Mouse (Mus musculus): ENCODE results near the gene Arpc1b. TPM values are rescaled to one million over a fixed set of nuclear protein-coding genes. Genes with fewer than 3 reads are reported as not detected.

Arpc1b gene
- polyA plus RNA-seq, 1 experiment from 2014 or later, result 50.3 TPM

- H3K4me1 ChIP-seq (ENCODE audit: control insufficient read depth, insufficient read depth, low read length), result no peaks in the 10 kb centered on the region
- DNase-seq (ENCODE audit: low spot score) (no peak), ATAC-seq (no peak)
- H3K27me3 ChIP-seq (replicated peaks; ENCODE audit: control insufficient read depth, insufficient read depth, low read length), result no peaks in the 10 kb centered on the region
- no peak overlapping the region for H3K9ac ChIP-seq (ENCODE audit: low read length)
- no peaks in the 10 kb centered on the region for H3K9me3 ChIP-seq (replicated peaks; ENCODE audit: control insufficient read depth, low read length)
- H3K4me3 ChIP-seq (ENCODE audit: low read depth, low read length), result no peak overlapping the region
- no peak overlapping the region for H3K4me2 ChIP-seq (ENCODE audit: low read length)
- H3K27ac ChIP-seq (ENCODE audit: low read depth, low read length), result no peak overlapping the region
- WGBS, result 92% methylated on average over 9 of the region's 9 CpGs
- peaks cover 96% of the 10 kb centered on the region for H3K36me3 ChIP-seq (ENCODE audit: control insufficient read depth, insufficient read depth, low read length)
Observed at GRCm38 (mm10) chr5:145104328-145104727, 9.7 kb upstream of the Arpc1b start.

DNA sequence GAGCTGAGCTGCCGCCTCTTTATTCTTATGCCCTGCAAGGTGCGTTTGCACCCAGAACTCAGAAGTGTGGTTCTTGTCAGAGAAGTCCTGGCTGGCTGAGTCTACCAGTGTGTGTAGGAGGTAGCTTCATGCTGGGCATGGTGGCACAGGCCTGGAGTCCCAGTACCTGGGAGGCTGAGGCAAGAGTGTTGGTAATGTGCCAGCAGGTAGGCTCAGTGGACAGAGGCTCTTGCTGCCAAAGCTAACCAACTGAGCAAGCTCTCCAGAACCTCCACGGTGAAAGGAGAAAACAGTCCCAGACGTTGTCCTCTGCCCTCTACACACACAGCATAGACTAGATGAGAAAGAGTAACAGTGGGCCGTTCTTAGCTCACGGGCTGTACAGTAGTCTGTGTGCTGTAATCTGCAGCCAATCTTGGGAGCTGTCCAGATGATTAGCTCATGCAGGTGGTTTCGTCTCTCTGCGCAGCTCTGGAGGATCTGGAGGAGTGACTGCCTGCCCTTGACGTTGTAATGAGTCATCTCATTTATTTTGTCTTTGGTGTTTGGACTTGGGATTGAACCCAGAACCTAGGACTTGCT, 8.2 kb upstream of the Arpc1b start:
- H3K4me2 ChIP-seq (ENCODE audit: low read length), result no peak overlapping the region
- no peak overlapping the region for H3K4me3 ChIP-seq (ENCODE audit: low read depth, low read length)
- H3K9ac ChIP-seq (ENCODE audit: low read length), result no peak overlapping the region
- DNase-seq (ENCODE audit: low spot score) (no peak), ATAC-seq (no peak)
- no peaks in the 10 kb centered on the region for H3K4me1 ChIP-seq (ENCODE audit: control insufficient read depth, insufficient read depth, low read length)
- H3K27ac ChIP-seq (ENCODE audit: low read depth, low read length), result no peak overlapping the region
- no peaks in the 10 kb centered on the region for H3K9me3 ChIP-seq (replicated peaks; ENCODE audit: control insufficient read depth, low read length)
- H3K27me3 ChIP-seq (replicated peaks; ENCODE audit: control insufficient read depth, insufficient read depth, low read length), result no peaks in the 10 kb centered on the region
- WGBS, result 92% methylated on average over 9 of the region's 9 CpGs
- H3K36me3 ChIP-seq (ENCODE audit: control insufficient read depth, insufficient read depth, low read length), result peaks cover 96% of the 10 kb centered on the region

GRCm38 (mm10) chr5:145110401-145110800, 3.6 kb upstream of the Arpc1b start:
- Histone ChIP-seq H3K9ac (ENCODE audit: low read length) (no peak overlapping the region), H3K4me3 (ENCODE audit: low read depth, low read length) (no peak overlapping the region), H3K27ac (ENCODE audit: low read depth, low read length) (no peak overlapping the region), H3K4me2 (ENCODE audit: low read length) (no peak overlapping the region), H3K27me3 (replicated peaks; ENCODE audit: control insufficient read depth, insufficient read depth, low read length) (peaks cover 7% of the 10 kb centered on the region; the same call in 1 of the 2 replicates), H3K9me3 (replicated peaks; ENCODE audit: control insufficient read depth, low read length) (no peaks in the 10 kb centered on the region), H3K4me1 (ENCODE audit: control insufficient read depth, insufficient read depth, low read length) (0 out of 2 replicates have a peak, but pooled peaks cover 2% of the 10 kb centered on the region), H3K36me3 (ENCODE audit: control insufficient read depth, insufficient read depth, low read length) (peaks cover 52% of the 10 kb centered on the region)
- WGBS, result 91% methylated on average over 6 of the region's 6 CpGs
- DNase-seq (ENCODE audit: low spot score) (no peak), ATAC-seq (no peak)

- H3K36me3 ChIP-seq (ENCODE audit: control insufficient read depth, insufficient read depth, low read length), result peaks cover 30% of the 10 kb centered on the region
- H3K9me3 ChIP-seq (replicated peaks; ENCODE audit: control insufficient read depth, low read length), result no peaks in the 10 kb centered on the region
- no peak for DNase-seq (ENCODE audit: low spot score)
- H3K9ac ChIP-seq (ENCODE audit: low read length), result no peak overlapping the region
- H3K27me3 ChIP-seq (replicated peaks; ENCODE audit: control insufficient read depth, insufficient read depth, low read length), result peaks cover 7% of the 10 kb centered on the region; the same call in 1 of the 2 replicates
- no peak overlapping the region for H3K27ac ChIP-seq (ENCODE audit: low read depth, low read length)
- H3K4me1 ChIP-seq (ENCODE audit: control insufficient read depth, insufficient read depth, low read length), result 0 out of 2 replicates have a peak, but pooled peaks cover 2% of the 10 kb centered on the region
- WGBS, result 86% methylated on average over 8 of the region's 8 CpGs
- no peak overlapping the region for H3K4me3 ChIP-seq (ENCODE audit: low read depth, low read length)
- ATAC-seq, result no peak
- H3K4me2 ChIP-seq (ENCODE audit: low read length), result no peak overlapping the region
Observed at GRCm38 (mm10) chr5:145112566-145112965, 1.4 kb upstream of the Arpc1b start.

DNA sequence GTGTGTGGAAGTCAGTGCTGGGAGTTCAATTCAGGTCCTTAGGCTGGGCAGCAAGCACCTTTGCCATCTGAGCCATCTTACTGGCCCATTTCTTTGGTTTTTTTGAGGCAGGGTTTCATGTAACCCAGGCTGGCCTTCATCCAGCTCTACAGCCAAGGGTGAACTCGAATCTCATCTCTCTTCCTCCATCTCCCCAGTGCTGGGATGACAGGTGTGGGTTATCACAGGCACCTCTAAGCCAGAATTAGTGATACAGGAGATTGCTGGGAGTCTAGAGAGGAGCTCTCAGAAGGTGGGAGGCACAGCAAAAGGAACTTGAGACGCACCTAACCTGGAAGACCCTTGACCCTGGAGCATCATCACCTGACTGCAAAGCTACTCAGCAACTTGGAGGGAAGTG, 599 bp upstream of the Arpc1b start:
- Histone ChIP-seq H3K36me3 (ENCODE audit: control insufficient read depth, insufficient read depth, low read length) (peaks cover 22% of the 10 kb centered on the region), H3K9me3 (replicated peaks; ENCODE audit: control insufficient read depth, low read length) (no peaks in the 10 kb centered on the region), H3K9ac (ENCODE audit: low read length) (no peak overlapping the region), H3K4me3 (ENCODE audit: low read depth, low read length) (no peak overlapping the region), H3K4me2 (ENCODE audit: low read length) (peak overlapping the region; percentile 60; the same call in 1 of the 2 replicates), H3K27ac (ENCODE audit: low read depth, low read length) (no peak overlapping the region), H3K27me3 (replicated peaks; ENCODE audit: control insufficient read depth, insufficient read depth, low read length) (peaks cover 7% of the 10 kb centered on the region; the same call in 1 of the 2 replicates), H3K4me1 (ENCODE audit: control insufficient read depth, insufficient read depth, low read length) (0 out of 2 replicates have a peak, but pooled peaks cover 2% of the 10 kb centered on the region)
- DNase-seq (ENCODE audit: low spot score), result no peak
- ATAC-seq, result no peak
- WGBS, result 45% methylated on average over 2 of the region's 2 CpGs

DNA sequence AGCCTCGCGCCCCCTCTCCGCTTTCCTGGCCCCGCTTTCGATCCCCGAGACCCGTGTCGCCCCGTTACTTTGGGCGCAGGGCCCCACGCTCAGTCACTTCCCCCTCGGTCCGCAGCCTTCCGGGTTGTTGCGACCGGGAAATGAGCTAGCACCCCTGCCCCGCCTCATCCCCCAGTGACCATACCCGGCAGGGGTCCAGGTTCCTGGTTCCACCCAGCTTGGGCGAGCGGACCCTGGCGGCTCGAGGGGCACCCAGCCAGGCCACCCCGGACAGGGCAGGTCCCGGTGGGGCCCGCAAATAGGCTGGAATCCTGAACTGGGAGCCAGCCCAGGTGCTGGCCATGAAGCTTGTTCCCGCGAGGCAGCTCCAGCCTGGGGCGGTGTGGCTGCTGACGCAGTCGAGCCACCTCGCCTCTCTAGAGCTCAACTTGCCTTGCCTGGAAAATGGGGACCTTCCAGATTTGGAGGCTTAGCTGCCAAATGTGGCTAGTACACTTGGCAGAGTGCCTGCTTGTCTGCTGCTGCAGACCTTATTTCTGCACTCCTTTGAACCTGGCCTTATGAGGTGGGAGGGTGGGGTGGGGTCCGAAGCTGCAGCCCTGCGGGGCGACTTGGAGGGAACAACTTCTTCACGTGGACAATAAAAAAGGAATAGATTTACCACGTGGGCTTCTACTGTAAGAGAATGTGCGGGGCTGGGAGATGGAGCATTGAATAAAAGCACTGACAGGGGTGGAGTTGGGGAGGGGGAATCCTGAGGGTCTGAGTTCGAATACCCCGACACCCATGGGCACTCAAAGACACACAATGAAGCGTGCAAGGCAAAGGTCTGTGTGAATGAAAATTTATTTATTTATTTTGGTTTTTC, 825 bp downstream of the Arpc1b start:
- WGBS, result 18% methylated on average over 40 of the region's 40 CpGs
- DNase-seq (ENCODE audit: low spot score) (peak; percentile 46), ATAC-seq (peak; percentile 35)
- H3K4me2 ChIP-seq (ENCODE audit: low read length), result peak overlapping the region; percentile 60
- H3K9ac ChIP-seq (ENCODE audit: low read length), result peak overlapping the region; percentile 62
- H3K4me1 ChIP-seq (ENCODE audit: control insufficient read depth, insufficient read depth, low read length), result 0 out of 2 replicates have a peak, but pooled peaks cover 2% of the 10 kb centered on the region
- no peak overlapping the region for H3K27ac ChIP-seq (ENCODE audit: low read depth, low read length)
- peak overlapping the region; percentile 40 for H3K4me3 ChIP-seq (ENCODE audit: low read depth, low read length)
- H3K36me3 ChIP-seq (ENCODE audit: control insufficient read depth, insufficient read depth, low read length), result peaks cover 9% of the 10 kb centered on the region
- peaks cover 7% of the 10 kb centered on the region; the same call in 1 of the 2 replicates for H3K27me3 ChIP-seq (replicated peaks; ENCODE audit: control insufficient read depth, insufficient read depth, low read length)
- no peaks in the 10 kb centered on the region for H3K9me3 ChIP-seq (replicated peaks; ENCODE audit: control insufficient read depth, low read length)

GRCm38 (mm10) chr5:145115736-145116135, 1.7 kb downstream of the Arpc1b start:
- Histone ChIP-seq H3K9me3 (replicated peaks; ENCODE audit: control insufficient read depth, low read length) (no peaks in the 10 kb centered on the region), H3K9ac (ENCODE audit: low read length) (no peak overlapping the region), H3K27ac (ENCODE audit: low read depth, low read length) (no peak overlapping the region), H3K4me3 (ENCODE audit: low read depth, low read length) (no peak overlapping the region), H3K4me2 (ENCODE audit: low read length) (no peak overlapping the region), H3K27me3 (replicated peaks; ENCODE audit: control insufficient read depth, insufficient read depth, low read length) (peaks cover 7% of the 10 kb centered on the region; the same call in 1 of the 2 replicates), H3K36me3 (ENCODE audit: control insufficient read depth, insufficient read depth, low read length) (peaks cover under 1% of the 10 kb centered on the region; the same call in 1 of the 2 replicates), H3K4me1 (ENCODE audit: control insufficient read depth, insufficient read depth, low read length) (0 out of 2 replicates have a peak, but pooled peaks cover 2% of the 10 kb centered on the region)
- no peak for ATAC-seq
- no peak for DNase-seq (ENCODE audit: low spot score)
- 98% methylated on average over 5 of the region's 5 CpGs for WGBS

DNA sequence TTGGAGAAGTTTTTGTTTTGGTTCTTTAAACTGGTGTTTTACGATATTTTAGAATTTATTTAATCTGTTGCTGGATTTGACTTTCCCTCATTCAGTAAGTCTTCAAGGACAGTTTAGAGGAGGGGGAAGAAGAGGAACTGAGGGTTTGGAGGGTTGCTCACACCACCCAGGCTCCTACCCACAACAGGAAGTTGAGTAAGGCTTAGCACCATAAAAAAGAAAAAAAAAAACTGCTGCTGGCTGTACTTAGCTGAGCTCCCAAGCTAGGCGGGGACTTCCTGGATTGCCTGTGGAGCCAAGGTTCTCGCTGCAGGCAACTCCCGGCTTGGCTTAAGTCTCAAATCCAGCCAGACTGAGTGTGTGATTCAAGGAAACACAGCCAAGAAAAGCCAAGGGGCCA, 2.3 kb downstream of the Arpc1b start:
- peaks cover 7% of the 10 kb centered on the region; the same call in 1 of the 2 replicates for H3K27me3 ChIP-seq (replicated peaks; ENCODE audit: control insufficient read depth, insufficient read depth, low read length)
- ATAC-seq (no peak), DNase-seq (ENCODE audit: low spot score) (peak; percentile 16)
- H3K4me3 ChIP-seq (ENCODE audit: low read depth, low read length), result no peak overlapping the region
- 0 out of 2 replicates have a peak, but pooled peaks cover 2% of the 10 kb centered on the region for H3K4me1 ChIP-seq (ENCODE audit: control insufficient read depth, insufficient read depth, low read length)
- H3K36me3 ChIP-seq (ENCODE audit: control insufficient read depth, insufficient read depth, low read length), result no peaks in the 10 kb centered on the region
- H3K9me3 ChIP-seq (replicated peaks; ENCODE audit: control insufficient read depth, low read length), result no peaks in the 10 kb centered on the region
- WGBS, result 70% methylated on average over 4 of the region's 4 CpGs
- H3K27ac ChIP-seq (ENCODE audit: low read depth, low read length), result no peak overlapping the region
- H3K4me2 ChIP-seq (ENCODE audit: low read length), result no peak overlapping the region
- H3K9ac ChIP-seq (ENCODE audit: low read length), result no peak overlapping the region

All from forebrain, embryonic 14.5 days (tissue).